Mouse (Mus musculus): ENCODE results near the gene Cxcr4.

Gene Cxcr4

DNA sequence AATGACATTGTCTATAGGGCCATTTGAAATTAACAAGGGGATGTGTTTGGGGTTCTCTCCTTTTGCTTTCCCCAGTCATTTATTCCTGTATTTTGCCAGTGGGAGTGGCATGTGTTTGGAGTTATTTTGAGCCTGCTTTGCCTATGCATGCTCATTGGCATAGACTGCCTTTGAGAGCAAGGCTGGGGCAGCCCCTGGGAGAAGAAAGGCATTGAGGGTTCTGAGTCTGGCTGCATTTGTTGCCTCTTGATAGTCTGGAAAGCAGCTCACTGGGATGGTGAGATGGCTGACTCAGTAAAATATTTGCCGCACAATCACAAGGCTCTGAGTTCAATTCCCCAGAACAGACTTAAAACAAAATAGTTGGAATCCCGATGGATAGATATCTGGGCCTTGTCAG is 8.5 kb upstream of the Cxcr4 start:
- no peak for DNase-seq (ENCODE audit: low read depth, low spot score)

DNA sequence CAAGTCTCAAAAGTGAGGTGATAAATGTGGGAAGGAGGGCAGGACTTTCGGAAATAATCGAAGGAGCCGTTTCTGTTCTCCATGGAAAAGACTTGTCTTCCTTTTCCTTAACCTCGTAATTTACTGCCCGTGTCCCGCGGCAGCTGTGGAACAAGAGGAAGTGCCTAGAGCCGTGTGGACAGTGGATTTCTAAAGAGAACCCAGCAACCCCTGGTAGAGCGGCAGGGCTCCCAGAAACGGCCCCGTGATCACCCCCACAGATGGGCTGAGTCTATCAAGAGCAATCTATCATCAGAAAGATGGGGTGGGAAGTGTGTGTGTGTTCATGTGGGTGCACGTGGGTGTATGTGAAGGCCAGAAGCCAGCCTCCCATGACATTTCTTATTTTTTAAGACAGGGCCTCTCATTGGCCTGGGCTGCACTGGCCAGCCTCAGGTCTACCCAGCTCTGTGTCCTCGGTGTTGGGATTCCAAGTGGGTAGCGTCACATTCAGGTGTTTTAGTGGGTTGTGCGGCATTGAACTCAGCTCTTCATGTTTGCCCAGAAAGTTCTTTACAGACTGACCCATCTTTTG is 5.2 kb upstream of the Cxcr4 start:
- no peak for DNase-seq (ENCODE audit: low read depth, low spot score)

DNA sequence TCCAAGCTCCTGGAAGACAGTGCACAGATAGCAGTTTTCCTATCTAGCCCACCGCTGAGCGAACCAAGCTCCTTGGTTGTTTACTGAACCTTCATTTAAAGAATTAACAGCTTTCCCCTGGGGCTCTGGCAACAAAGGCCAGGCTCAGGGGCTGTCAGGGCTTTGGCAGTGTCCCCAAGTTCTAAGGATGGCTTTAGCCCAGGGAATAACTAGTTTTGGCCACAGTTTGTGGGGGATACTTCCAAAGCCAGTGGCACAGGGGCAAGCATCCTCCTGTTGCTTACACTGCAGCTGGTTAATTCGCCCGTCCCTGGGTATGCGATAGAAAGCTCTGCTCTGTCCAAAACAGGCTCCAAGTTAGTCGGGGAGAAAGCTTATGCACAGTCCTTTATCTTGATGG is 3.4 kb upstream of the Cxcr4 start:
- DNase-seq (ENCODE audit: low read depth, low spot score): no peak

DNA sequence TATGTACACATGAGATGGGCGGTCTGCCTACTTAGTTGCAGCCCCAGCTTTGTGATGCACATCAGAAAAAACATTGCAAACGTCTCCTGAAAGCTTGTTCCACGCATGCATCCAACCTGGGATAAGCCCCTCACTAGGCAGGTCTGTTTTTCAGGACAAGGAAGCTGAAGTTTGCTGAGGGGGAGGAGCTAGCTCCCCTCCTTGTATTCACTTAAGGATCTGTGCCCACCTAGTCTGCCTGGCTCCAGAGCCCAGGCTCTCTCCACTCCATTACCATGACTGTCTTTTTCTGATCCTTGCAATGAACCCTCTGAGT is 3.0 kb upstream of the Cxcr4 start:
- DNase-seq (ENCODE audit: low read depth, low spot score): no peak

DNA sequence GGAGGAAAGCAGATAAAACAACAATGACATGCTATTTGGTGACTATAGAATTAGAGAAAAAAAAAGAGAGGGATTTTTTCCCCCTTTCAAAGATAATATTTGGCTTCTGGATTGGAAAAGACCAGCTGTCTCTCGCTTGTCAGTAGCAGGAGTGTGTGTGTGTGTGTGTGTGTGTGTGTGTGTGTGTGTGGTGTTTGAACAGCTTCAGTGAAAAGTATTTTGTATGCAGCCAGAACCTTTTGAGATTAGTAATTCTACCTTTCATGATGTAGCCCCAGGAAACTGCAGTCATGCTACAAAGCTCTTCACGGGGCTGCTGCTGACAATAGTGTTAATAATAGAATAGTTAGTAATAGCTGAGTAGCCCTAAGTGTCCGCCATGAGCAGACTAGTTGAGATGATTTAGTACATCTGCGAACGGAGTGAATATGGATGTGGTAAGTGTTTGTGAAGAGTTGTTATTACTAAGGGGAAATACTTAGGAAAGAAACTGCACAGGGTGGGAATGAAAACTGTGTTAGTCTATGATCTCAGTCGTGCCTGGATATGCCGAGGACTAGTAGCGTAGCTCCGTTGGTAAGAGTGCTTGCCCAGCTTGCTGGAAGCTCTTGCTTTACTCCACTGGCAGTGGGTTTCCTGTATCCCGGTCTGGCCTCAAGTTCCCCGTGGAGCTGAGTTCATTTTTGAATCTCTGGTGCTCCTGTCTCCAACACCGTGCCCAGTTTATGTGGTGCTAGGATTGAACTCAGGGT is 2.4 kb upstream of the Cxcr4 start:
- DNase-seq (ENCODE audit: low read depth, low spot score): peak; percentile 55

DNA sequence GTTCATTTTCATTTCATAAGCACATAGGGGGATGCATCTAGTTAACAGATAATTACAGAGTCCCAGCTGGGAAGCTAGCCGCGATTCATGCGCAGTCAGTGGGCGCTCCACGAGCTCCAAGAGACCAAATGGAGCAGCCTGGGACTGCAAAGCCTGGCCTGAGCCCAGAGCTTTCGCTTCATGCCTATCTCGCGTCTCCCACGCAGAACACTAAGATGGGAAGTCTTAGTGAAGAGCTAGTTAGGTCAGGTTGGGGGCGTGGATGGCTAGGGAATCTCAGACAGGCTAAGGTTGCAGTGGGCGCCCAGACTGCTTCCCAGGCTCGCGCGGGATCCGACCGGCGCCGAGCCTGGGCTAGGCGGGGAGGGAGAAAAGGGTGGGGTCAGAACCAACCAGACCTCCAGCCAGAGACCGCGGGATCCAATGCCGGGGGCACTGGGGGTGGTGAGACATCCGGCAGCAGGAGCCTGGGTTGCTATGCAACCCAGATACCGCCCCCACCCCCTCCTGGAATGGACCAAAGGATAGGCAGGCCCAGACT is 938 bp upstream of the Cxcr4 start:
- no peak for DNase-seq (ENCODE audit: low read depth, low spot score)

DNA sequence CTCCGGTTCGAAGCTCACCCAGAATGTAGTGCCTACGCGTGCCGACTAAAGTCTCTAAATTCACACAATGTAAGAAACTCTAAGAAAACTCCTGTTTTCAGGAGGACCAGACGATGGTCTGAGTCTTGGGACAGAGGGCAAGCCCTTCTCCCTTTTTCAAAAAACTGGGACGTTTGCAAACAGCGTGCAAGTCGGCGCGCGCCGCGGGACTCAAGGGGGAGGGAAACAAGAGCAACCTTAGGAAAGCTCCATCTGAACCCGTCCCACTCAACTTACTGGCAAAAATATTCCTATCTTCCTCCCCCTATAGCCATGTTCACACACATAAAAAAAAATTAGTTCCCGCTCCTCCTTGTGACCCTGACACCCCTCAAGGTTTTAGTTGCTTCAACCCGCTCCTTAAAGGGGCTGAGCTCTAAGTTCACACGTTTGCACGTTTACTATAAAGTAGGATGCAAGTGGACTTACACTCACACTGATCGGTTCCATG is 327 bp downstream of the Cxcr4 start:
- no peak for DNase-seq (ENCODE audit: low read depth, low spot score)

DNA sequence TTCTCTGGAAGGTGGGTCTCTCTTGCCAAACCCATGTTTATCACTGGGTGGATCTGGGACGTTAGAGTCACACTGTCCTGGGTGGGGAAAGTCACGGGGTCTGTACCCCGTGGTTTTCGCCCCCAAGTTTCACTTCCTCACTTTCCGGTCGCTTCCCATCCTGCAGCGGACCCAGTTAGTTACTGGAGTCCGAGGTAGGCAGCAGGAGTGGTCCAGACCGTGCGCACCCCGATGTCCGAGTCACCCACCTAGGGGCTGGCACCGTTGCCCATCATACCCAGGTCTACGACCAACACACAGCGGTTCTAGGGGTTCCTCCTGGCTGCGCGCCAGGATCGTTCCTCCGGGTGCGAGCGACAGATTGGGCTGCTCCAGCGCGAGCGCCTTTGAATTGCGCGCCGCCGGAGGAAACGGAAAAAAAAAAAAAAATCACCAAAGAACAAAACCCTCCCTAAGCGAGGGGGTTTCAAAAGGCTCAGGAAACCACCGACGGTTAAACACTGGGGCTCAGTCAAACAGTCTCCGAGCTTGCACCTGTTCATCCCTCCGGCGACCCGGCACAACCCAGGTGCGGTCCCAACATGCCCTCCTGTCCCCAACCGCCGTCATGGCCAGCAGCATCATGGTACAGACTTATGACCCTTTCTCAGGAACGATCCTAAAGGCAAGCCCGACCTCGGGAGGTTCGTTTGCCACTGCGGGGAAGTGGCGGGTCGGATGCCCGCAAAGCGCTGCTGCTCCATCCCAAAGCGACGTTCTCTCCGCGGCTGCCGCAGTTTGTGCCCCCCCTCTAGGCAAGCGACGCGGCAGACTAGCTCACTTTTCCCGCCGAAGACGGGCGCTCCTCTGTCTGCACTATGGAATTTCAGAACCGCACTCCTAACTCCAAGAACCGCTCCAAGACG is 1.0 kb downstream of the Cxcr4 start:
- peak; percentile 92 for DNase-seq (ENCODE audit: low read depth, low spot score)

DNA sequence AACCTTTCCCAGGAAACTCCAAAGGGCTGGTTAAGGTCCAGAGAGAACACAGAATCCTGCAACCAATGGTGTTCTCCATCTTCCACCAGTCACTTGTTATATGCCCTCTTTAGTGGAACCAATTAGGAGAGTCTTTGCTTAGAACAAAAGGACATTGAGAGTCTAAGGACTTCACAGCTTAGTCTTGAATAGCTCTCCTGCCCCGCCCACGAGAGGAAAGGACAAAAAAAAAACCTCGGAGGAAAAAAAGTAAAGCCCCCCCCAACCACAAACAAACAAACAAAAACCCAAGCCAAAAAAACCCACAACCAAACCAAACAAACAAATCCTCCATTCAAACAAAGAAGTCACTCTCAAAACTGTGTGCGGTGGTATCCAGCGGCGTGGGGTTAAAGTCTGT is 2.1 kb downstream of the Cxcr4 start:
- no peak for DNase-seq (ENCODE audit: low read depth, low spot score)

DNA sequence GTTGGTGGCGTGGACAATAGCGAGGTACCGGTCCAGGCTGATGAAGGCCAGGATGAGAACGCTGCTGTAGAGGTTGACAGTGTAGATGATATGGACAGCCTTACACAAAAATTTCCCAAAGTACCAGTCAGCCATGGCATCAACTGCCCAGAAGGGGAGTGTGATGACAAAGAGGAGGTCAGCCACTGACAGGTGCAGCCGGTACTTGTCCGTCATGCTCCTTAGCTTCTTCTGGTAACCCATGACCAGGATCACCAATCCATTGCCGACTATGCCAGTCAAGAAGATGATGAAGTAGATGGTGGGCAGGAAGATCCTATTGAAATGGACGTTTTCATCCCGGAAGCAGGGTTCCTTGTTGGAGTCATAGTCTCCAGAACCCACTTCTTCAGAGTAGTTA is 2.6 kb downstream of the Cxcr4 start:
- DNase-seq (ENCODE audit: low read depth, low spot score): peak; percentile 34

DNA sequence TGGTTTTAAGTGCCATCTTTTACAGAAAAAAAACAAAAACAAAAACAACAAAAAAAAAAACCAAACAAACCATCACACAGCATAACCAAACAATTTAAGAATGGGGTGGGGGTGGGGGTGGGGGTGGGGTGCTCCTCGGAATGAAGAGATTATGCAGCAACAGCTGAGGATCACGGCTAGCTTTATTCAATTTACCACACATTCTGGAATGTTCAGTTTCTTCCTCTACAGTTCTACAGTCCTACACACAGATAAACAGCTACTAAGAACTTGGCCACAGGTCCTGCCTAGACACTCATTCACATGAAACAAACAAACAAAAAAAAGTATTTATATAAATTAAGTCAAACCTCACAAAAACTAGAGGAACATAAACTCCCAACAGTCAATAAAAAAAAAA is 3.8 kb downstream of the Cxcr4 start:
- DNase-seq (ENCODE audit: low read depth, low spot score): no peak

DNA sequence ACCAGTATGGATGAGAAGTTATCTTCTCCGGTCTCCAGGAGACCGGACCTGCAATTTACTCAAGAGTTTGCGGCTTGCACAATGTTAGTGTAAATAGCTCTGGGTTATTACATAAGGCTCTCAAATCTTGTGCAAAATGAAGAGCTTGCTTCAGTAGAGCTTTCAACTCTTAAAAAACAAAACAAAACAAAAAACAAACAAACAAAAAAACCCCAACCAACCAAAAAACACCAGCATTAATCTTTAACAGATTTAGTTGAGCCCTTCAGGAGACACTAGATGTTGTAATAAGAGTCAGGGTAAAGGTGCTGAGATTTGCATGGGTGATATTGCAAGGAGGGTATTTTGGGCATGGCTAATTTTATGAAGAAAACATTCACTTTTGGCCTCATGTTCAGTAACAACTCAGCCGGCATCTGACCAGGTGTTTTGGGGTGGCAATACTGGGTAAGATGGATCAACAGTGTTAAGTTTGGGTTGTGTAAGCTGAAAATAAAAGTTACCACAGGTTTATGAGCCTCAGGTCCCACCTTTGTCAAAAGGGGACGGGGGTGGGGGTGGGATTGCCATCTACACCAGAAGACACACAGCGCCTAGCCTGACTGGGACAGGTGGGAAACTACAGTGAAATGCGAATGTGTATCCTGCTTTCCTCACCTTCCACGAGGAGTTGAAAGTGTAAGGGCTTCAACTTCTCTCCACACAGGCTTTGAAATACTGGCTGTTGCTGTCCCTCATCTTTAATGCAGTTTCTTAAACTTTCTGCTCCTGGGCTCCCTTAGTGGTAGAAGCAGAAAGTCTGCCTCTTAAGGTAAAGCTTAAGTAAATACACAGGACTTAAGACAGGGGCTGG is 4.9 kb downstream of the Cxcr4 start:
- peak; percentile 88 for DNase-seq (ENCODE audit: low read depth, low spot score)

DNA sequence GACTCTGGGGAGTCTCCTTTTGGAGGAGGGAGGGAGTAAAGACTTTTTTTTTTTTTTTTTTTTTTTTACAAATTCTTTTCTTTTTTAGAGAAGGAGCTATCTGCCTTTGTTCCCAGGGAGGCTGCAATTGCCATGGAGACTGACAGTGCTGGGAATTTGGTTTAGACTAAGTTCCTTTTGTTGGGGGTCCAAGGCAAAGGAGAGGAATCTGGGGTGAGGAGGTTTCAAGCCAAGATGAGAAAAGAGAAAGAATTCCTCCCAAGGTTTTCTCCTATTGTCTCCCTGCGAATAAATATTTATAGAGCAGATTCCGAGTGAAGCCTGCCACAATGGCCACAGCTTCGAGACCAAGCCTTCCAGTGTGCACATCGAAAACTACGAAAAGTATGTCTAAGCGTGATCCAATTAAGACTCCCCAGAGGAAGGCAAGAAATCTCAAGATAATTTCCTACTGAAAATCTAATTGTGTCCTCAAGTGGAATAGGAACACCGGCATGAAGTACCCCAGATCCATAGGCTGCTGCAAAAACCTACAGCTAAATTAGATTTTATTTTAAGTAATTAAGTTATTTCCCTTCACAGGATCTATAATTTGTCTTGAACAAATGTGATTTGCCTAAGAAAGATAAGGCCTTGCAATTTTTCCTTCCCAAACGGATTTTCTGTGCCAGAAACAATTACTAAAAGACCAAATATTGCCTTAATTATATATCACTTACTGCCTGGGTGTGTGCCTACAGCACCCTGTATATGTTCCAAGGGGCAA is 5.7 kb downstream of the Cxcr4 start:
- no peak for DNase-seq (ENCODE audit: low read depth, low spot score)

DNA sequence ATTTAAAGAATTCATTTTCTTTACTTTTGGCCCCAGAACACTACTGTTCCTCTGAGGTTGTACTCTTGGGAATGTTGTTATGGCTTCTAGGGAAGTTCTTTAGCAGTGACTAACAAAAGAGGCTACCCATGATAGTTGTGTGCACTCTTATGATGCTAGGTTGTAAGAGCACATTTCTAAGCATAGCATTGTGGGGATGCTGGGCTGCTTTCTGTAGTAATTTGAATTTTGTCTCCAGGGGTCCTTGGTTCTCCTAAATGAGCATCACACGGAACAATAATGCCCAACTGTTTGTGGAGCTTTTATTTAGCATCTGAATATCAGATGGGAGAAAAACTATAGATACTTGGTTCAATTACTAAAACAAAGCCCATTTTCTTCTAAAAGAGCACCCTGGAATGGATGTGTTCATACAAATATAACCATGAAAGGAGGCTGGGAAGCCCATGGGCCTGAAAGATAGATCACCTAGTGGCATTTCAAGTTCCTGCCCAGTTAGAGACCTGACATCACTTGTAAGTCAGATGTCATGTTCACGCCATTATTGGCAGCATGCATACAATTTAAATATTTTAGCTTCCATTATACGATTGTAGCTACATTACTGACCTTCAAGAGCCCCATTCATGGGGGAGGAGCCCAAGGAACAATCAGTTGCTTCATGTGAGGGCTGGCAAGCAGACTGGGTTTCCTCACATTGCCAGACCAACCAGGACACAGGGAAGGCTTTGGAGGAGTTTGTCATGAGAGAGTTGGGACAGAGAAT is 6.5 kb downstream of the Cxcr4 start:
- DNase-seq (ENCODE audit: low read depth, low spot score): peak; percentile 60

DNA sequence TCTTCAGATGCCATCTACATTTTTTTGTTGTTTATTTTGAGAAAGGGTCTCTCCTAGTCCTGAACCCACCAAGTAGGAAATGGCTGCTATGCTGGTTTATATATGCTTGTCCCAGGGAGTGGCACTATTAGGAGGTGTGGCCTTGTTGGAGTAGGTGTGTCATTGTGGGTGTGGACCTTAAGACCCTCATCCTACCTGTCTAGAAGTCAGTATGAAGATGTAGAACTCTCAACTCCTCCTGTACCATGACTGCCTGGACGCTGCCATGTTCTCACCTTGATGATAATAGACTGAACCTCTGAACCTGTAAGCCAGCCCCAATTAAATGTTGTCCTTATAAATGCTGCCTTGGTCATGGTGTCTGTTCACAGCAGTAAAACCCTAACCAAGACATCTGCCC is 7.4 kb downstream of the Cxcr4 start:
- peak; percentile 69 for DNase-seq (ENCODE audit: low read depth, low spot score)

DNA sequence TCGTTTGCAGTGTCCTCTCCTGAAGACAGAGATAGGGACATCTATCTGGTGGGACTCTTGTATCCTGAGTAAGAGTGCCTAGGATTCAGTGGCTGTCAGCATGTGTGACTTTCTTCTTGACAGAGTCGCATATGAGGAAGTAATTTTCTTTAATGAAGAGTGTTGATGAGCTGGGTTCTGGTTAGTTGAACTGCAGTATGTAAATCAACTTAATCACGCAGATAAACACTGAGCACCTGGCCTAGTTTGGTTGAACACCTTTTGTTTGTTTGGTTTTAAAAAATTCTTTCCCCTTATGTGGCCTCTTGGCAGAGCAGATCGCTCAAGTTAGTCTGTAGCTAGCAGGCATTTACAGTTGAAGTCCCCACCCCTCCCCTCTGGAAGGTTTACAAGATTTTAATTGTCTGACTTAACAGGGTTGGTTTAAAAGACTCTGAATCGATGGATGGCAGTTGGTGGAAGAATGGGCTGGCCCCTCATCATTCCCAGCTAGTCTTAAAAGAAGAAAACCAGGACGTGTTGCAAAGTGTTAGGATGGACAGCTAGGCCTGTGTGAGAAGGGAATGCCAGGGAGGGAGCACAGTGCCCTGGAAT is 8.7 kb downstream of the Cxcr4 start:
- DNase-seq (ENCODE audit: low read depth, low spot score): peak; percentile 87

DNA sequence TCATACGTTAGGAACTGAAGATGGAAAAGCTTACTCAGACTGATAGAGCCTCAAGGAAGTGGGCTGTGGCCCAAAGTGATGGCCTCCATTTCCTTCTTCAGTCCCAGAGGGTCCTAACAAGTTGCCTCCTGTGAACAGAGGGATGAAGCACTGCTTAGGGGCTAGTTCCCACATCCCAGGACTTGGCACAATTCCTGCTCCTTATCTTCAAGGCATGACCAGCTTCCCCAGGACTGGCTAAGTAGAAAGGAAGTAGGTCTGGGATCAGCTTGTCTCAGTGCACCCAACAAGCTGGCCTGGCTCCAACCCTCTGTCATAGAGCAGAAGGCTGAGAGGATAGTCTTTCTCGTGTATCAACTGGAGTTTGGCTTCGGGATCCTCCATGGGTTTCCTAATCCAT is 11.8 kb downstream of the Cxcr4 start:
- DNase-seq (ENCODE audit: low read depth, low spot score): no peak

DNA sequence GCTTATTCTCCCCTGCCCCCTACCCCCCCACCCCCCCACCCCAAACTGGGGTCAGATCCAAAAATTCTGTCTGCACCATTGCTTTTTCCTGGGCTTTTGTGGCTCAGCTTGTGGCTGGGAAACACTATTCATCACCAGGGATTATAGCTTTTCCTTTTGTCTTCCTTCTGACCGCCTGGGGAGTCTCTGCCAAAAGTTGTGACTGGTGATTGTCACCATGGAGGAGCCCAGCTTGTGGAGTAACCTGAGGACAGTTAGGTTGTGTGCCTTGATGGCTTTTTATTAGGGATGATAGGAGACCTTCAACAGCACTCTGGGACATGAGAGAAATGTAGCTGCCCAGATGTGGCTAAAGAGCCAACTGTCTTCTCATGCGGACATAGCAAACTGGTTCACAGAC is 13.6 kb downstream of the Cxcr4 start:
- DNase-seq (ENCODE audit: low read depth, low spot score): no peak

DNA sequence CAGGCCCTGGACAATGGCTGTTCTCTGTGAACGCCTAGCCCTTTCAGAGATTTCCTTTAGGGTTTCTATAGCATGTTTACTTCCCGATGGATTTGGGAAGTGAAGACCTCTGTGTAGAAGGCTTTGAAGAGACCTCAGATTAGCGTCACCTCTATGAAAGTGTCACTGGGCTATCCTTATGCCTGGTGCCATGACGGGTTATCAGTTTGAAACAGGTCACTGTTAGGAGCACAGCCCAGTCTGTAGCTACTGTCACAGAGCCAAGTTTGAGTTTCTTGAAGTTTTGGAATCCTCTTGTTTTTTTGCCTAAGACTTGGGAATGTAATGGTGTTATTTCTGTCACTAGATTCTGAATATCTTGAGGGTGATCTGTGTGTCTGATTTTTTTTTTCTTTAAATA is 17.0 kb downstream of the Cxcr4 start:
- no peak for DNase-seq (ENCODE audit: low read depth, low spot score)

DNA sequence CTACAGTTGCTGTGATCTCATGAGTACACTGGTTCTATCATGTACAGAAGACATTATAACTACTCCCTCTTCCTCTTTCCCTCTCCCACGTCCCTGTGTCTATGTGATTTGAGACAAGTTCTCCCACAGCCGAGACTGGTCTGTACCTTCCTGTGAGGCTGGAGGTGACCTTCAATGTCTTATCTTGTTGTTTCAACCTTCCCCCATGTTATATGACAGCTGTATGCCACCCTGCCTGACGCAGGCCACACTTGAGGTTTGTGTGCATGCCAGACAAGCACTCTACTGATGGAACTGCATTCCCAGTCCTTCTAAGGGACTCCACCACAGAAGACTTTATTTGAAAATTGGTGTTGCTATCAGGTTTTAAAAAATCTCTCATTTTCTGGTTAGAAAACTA is 21.1 kb downstream of the Cxcr4 start:
- DNase-seq (ENCODE audit: low read depth, low spot score): no peak

All from A20 (cell line).